Mouse (Mus musculus) MEL (cell line): ENCODE data around the gene Shld2.

Source experiments
- BHLHE40 ChIP-seq: IDR thresholded peaks from 2 replicates; pipeline ENCODE4 v1.6.1; 2012; ENCODE audit warnings: low read depth, mild to moderate bottlenecking, inconsistent platforms, low read length, improper control_type of control experiment, borderline replicate concordance
- CTCF ChIP-seq, 3 experiments: IDR thresholded peaks in 2 of 3; conservative IDR thresholded peaks in 1 of 3; 2 replicates each; pipeline ENCODE4 v1.5.1; 2011 to 2012; ENCODE audit warnings: low read length in 3 of 3, low read depth in 2 of 3, mild to moderate bottlenecking in 2 of 3, improper control_type of control experiment in 1 of 3, inconsistent platforms in 1 of 3, mixed read lengths in 1 of 3, moderate library complexity in 1 of 3; ENCODE audit not compliant: control insufficient read depth in 1 of 3, insufficient read depth in 1 of 3, poor library complexity in 1 of 3, severe bottlenecking in 1 of 3
- EP300 ChIP-seq, 2 experiments: IDR thresholded peaks; 2 replicates each; pipeline ENCODE4 v1.6.1; 2011; ENCODE audit warnings: improper control_type of control experiment in 2 of 2, low read length in 2 of 2, low read depth in 1 of 2, mild to moderate bottlenecking in 1 of 2
- ETS1 ChIP-seq: IDR thresholded peaks from 2 replicates; pipeline ENCODE4 v1.6.1; 2012; ENCODE audit warnings: low read depth, mild to moderate bottlenecking, inconsistent platforms, low read length, improper control_type of control experiment, moderate library complexity
- KAT2A ChIP-seq: conservative IDR thresholded peaks from 2 replicates; pipeline ENCODE4 v1.6.1; 2012; ENCODE audit warnings: low read depth, low read length, improper control_type of control experiment, inconsistent platforms
- MAX ChIP-seq: IDR thresholded peaks from 2 replicates; pipeline ENCODE4 v1.6.1; 2011; ENCODE audit warnings: low read length, improper control_type of control experiment
- MXI1 ChIP-seq: IDR thresholded peaks from 2 replicates; pipeline ENCODE4 v1.6.1; 2011; ENCODE audit warnings: mild to moderate bottlenecking, low read depth, low read length, improper control_type of control experiment
- POLR2A ChIP-seq, 2 experiments: IDR thresholded peaks; 2 replicates each; pipeline ENCODE4 v1.6.1; 2011 to 2012; ENCODE audit warnings: low read length in 2 of 2, mild to moderate bottlenecking in 2 of 2, control low read depth in 1 of 2, improper control_type of control experiment in 1 of 2, low read depth in 1 of 2, moderate library complexity in 1 of 2; ENCODE audit not compliant: control insufficient read depth in 1 of 2, insufficient read depth in 1 of 2, poor library complexity in 1 of 2
- USF1 ChIP-seq: IDR thresholded peaks from 2 replicates; pipeline ENCODE4 v1.6.1; 2014; ENCODE audit warnings: low read depth, mild to moderate bottlenecking, inconsistent platforms, low read length, improper control_type of control experiment, moderate library complexity
- ZMIZ1 ChIP-seq: IDR thresholded peaks from 2 replicates; pipeline ENCODE4 v1.6.1; 2012; ENCODE audit warnings: low read depth, mild to moderate bottlenecking, inconsistent platforms, low read length, improper control_type of control experiment, moderate library complexity

- no peak for TF ChIP-seq EP300 (IDR thresholded peaks at IDR 0.05; ENCODE audit: low read depth in 1 of 2, low read length in 2 of 2)
- no peak for TF ChIP-seq BHLHE40
- no peak for TF ChIP-seq USF1
- no peak for TF ChIP-seq CTCF (IDR thresholded peaks at IDR 0.05 in 2 of 3, conservative IDR thresholded peaks at IDR 0.05 in 1 of 3; ENCODE audit: control insufficient read depth in 1 of 3, insufficient read depth in 1 of 3, low read depth in 2 of 3, low read length in 3 of 3, poor library complexity in 1 of 3, severe bottlenecking in 1 of 3)
- TF ChIP-seq POLR2A (IDR thresholded peaks at IDR 0.05; ENCODE audit: control insufficient read depth in 1 of 2, insufficient read depth in 1 of 2, low read depth in 1 of 2, low read length in 2 of 2, poor library complexity in 1 of 2): no peak
- no peak for TF ChIP-seq MAX
- TF ChIP-seq KAT2A: no peak
- no peak for TF ChIP-seq MXI1
- TF ChIP-seq ETS1: no peak
- no peak for TF ChIP-seq ZMIZ1
Measured at GRCm38 (mm10) chr14:34354456-34354855, 44.2 kb upstream of the Shld2 start.
